Mouse (Mus musculus) adipocyte (in vitro differentiated cells): ENCODE results near the gene Ryr1.
"Not testable (repeated sequence)": the region's sequence is repeated elsewhere in the genome, so short reads cannot be mapped to it uniquely, and the experiment has no call there.

Source experiments
- DNase-seq: peaks from one replicate; pipeline ENCODE4 v3.0.0-alpha.2; 2016; ENCODE audit warnings: low spot score

The Ryr1 gene

DNA sequence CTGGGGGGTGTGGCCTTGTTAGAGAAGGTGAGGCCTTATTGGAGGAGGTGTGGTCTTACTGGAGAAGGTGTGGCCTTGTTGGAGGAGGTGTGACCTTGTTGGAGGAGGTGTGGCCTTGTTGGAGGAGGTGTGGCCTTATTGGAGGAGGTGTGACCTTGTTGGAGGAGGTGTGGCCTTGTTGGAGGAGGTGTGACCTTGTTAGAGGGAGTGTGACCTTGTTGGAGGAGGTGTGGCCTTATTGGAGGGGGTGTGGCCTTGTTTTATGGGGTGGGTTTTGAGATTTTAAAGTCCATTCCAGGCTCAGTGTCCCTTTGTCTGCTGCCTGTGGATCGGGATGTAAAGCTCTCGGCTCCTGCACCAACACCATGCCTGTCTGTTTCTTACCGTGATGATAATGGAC is 40.6 kb downstream of the Ryr1 start:
- no peak for DNase-seq

DNA sequence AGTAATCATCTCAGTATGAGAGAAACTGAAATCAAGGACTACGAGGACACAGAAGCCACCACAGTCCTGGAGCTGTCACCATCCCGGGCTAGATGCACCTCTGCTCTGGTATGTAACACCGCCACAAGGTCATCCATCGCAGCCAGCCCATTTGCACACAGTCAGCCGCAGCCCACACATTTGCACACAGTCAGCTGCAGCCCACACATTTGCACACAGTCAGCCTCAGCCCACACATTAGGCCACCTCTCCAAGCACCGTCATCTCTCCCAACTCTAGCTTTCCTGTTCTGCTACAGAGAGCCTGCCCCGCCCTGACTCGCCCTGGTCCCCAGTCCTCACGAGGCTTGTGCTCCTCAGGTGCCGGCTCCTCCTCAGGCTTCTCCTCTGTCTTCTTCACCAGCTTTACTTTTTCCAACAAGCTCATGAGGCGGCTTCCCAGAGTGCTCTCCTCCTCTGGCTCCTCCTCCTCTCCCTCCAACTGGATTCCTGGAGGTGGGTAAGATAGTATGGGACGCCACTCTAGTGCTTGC is 45.5 kb downstream of the Ryr1 start:
- DNase-seq: no peak

DNA sequence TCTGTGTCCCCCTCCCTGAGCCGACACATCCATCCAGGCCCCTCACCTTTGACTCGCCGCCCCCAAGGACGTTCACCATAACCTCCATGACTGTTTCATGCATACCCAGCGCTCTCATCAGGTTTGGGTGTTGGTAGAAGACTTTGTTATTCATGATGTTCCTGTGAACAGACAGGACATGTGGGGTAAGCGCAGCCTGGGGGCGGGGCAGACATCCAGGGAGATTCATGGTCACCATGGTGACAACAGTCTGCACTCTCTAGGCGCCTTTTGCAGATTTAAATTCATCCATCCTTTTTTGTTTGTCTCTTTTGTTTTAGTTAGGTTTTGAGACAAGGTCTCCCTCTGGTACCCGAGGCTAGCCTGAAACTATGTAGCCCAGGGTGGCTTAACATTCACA is 48.0 kb downstream of the Ryr1 start:
- DNase-seq: no peak

DNA sequence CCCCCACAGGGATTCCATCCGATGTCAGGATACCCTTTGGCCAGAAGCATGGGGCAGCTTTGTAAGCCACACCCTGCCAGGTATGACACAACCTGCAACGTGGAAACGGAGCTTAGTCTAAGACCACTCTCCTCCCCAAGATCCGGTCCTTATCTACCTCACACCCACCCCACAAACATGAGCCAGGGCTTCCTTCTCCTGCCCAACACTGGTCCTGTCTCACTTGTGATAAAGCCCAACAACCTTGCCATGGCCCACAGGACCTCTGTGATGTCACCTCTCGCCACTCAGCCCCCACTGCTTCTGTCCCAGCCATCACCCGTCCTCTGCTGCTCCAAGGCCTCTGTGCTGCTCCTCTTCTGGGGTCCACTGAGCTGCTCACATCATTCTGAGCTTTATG is 49.8 kb downstream of the Ryr1 start:
- DNase-seq: no peak

DNA sequence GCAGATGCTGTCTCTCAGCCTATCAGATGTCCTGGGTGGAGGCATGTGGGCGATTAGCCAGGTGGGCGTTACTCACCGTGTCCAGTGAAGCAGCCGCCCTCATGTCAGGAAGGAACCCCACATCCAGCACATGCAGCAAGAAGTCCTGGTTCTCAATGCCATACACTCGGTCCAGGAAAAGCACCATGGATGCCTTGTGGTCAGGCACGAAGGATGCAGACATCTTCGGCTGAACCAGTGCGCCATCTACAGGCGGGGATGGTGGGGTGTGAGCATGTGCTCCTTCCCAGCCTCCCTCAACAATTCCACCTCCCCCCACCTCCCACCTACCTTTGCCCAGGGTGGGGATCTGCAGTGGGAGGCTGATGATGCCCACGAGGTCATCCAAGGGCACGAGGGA is 52.3 kb downstream of the Ryr1 start:
- DNase-seq: no peak

DNA sequence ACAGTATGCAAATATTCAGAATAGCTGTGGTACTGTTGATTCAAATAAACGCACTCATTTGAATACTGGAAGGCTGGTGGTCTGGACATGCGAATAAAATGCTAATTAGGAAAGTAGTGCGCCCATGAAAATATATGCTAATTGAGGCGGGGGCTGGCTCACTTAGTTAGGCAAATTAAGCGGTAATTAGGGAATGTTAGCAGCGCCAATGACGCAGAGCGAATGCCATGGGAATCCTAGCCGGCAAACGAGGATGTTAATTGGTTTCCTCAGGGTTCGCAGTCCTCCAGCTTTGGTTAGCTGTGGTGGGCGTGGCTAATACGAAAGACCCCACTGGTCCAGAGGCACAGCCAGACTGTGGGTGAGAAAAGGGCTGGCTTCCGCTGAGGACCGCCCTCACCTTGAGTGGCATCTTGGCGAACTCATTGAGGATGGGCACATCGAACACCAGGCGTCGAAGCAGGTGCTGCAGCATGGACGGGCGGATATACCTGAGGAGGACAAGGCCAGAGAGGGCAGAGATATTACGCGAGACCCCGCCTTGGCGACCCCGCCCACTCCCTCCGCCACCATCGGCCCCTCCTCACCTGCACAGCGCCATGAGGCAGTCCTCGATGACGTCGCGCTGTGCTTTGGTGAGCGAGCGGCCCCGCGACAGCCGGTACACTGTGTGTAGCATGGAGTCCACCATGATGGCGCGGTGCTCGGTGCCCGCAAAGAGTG is 53.6 kb downstream of the Ryr1 start:
- no peak for DNase-seq

DNA sequence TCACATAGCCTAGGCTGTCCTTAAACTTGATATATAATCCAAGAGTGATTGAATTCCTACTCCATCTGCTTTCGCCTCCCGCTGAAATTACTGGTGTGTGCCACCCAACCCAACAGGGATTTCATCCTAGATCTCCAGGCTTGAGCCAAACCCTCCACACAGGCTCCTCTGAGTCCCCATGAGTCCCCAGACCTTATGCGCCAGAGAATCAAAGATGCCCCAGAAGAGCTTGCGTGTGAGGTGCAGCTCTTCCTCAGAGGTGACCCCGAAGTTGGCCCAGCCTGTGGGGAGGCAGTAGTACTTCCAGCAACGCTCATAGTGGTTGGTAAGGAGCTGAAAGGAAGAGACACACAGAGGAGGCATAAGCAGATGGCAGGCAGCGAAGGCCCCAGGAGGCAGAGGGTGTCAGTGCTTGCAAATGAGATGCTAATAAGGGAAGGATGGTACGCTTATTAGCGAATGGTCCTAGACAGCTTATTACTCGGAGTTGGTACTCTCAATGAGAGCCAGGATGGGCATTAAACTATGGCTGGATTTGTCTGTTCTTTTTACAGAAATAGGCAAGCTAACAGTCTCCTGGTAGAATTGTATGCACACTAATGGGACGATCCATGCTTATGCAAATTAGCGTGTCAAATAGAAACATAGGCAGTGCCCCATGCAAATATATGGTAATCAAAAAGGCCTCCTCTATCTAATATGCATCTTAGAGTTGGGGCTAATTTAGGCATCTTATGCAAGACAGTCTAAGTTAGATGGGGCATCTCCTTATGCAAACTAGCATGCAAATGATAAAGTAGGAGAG is 54.4 kb downstream of the Ryr1 start:
- DNase-seq: no peak

DNA sequence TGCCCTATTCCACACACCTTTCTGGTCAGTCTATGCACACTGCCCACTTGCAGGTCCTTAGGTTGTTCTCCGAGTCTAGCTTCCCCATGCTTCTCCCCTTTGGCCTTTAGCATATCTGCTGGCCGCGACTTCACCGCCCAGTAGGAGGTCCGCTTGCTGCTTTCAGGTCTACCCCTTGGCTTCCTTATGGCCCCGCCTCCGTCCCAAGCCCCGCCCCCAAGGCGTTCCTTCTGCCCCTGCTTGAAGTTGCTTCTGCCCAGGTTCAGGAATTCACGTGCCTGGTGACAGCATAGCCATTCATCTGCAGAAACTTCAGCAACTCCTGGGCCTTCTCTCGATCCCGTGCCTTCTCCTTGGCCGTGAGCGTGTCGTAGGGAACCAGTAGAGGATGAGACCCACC is 57.2 kb downstream of the Ryr1 start:
- no peak for DNase-seq

DNA sequence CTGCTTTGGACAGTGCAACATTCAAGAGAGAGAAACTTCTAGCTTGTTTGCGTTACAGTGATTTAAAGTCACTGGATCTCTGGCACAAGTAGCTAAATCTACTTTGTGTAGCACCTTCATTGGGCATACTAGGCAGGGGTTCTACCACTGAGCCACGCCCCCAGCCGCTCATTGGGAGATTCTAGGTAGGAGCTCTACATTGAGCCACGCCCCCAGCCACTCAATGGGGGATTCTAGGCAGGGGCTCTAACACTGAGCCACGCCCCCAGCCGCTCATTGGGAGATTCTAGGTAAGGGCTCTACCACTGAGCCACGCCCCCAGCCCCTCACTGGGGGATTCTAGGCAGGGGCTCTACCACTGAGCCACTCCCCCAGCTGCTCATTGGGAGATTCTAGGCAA is 61.5 kb downstream of the Ryr1 start:
- not testable (repeated sequence) for DNase-seq

DNA sequence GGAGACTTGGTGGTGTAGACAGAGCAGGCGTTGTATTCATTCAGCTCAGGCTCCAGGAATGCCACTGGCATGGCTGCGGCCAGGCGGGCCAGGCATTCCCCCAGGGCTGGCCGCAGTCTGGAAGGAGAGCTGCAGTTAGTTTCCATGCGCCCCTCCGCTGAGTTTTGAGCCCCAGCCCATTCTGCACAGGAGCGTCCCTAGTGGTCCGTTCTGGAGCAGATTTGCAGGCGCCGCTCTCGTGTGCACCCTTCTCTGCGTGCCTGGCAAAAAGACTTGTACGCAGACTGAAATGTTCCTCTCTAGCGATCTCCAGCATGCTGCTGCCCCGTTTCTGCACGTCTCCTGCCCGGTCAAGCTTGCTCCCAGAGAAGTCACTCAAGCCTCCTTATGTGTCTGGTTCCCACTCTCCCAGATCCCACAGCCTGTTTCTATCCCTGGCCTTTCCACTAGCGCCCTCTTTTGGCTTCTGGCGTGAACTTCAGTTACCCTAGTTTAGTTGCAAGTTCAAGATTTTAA is 63.4 kb downstream of the Ryr1 start:
- DNase-seq: no peak

DNA sequence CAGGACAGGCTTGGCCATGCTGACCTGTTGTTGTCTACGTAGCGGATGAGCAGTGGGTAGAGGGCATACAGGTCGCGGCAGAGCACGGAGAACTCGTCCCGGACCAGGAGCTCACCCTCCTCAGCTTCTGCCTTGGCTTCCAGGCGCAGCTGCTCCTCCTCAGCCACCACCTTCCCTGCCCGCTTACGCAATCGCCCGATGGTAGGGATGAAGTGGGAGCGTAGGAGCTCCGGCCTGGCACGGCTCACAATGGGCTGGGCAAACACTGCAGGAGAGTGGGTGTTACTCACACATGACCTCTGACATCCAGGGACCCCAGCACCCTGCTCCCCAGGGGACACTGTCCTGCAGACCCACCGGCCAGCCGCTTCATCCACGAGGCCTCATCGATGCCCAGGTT is 65.5 kb downstream of the Ryr1 start:
- no peak for DNase-seq

DNA sequence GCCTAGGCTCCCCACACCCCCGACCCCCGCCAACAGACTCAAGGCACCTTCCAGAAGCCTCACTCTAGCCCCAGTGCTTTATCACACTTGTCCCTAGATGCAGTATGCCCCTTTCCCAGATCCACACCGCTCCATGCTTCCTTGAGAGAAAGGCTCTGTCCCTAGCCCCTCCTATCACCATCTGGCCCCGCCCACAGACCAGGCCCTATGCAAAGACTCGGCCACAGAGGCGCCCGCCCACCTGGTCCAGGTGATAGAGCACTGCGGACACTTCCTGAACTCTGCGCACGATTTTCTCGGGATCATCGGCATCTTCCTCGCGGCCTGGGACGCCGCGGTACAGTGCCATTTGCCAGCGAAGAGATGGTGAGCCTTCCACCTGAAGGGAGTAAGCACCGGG is 72.2 kb downstream of the Ryr1 start:
- no peak for DNase-seq

DNA sequence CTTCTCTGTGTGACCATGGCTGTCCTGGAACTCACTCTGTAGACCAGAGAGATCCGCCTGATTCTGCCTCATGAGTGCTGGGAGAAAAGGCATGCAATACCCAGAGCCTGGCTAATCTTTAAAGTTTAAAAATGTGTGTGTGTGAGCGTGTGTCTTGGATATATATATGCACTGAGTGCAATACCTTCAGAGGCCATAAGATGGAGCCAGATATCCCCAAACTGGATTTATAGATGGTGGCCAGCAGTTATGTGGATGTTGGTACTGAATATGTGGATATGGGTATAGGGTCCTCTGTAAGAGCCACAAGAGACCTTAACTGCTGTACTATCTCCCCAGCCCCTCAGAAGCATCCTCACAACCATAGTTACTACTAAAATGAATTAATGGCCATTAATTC is 74.2 kb downstream of the Ryr1 start:
- no peak for DNase-seq

DNA sequence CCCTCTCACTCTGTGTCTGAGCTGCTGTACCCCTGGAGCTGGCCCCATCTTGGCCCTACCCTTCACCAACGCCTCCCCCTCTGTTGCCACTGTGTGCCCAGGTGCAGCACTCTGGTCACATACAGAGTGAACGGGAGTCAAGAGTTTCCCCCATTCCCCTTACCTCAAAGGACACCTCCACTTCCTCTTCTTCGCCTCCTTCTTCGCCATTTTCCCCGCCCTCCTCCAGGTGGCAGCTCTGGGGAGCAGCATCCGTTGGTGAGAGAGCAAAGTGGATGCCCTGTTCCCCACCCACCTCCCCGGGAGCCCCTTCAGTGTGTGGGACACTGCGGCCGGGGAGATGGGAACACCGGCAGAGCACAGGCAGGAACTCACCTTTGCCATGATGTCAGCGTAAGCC is 76.4 kb downstream of the Ryr1 start:
- DNase-seq: no peak

DNA sequence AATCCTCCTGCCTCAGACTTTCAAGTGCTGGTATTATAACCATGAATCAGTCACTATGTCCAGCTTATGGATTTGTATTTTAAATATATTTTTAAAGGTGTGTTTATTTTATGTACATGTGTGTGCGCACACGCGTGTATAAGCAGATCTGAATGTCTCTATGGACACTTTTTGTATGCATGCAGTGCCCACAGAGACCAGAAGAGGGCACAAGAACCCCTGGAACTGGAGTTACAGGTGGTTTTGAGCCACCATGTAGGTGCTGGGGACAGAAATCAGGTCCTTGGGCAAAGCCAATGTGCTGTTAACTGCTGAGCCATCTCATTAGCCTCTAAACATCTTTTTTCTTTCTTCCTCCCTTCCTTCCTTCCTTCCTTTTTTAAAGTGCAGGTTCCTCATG is 76.9 kb downstream of the Ryr1 start:
- no peak for DNase-seq

DNA sequence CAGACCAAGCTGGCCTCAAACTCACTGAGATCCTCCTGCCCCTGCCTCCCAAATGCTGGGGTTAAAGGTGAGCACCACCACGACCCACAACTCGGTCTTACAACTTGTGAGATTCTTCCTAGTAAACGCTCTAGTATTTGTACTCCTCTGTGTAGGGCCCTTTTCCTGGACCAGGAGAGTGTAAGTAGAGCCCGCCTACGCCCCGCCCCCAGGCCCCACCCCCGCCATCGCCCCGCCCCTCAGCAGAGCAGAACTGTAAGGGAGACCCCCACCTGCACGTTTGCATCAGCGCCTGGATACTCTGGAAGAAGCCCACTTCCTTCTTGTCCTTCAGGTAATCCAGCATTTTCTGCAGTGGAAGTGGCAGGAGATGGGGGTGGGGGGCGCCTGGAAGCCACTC is 78.4 kb downstream of the Ryr1 start:
- DNase-seq: no peak

DNA sequence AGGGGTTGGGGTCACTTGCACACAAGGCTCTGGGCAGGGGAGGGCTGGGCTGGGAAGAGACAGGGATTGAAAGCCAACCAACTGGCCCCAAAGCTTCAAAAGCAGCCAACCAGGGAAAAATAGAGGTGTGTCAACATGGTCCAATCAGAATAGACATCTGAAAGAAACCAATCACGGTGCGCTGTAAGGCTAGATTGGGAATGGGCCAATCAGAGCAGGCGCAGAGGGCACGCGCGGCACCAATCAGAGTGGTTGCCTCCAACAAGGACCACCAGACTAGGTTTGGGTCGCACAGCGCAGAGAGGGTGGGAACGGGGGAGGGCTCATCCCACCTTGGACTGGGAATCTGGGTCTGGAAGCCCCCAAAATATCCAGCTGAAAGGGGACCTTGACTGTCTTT is 80.7 kb downstream of the Ryr1 start:
- no peak for DNase-seq

DNA sequence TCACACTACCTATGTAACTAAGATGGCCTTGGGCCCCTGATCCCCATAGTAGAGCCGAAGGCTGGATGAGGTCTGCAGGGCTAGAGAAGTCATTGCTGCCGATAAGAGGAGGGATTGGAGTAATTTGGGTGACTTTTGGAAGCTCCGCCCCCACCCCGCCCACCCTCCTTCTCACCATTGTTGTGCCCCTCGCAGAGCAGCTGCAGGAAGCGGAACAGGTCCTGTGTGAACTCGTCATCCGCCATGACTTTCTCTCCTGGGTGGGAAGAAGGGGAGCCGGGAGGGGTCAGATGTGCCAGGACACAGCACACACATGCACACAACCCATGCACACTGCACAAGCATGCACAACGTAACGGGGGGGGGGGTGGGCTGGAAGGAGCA is 81.3 kb downstream of the Ryr1 start:
- DNase-seq: no peak

DNA sequence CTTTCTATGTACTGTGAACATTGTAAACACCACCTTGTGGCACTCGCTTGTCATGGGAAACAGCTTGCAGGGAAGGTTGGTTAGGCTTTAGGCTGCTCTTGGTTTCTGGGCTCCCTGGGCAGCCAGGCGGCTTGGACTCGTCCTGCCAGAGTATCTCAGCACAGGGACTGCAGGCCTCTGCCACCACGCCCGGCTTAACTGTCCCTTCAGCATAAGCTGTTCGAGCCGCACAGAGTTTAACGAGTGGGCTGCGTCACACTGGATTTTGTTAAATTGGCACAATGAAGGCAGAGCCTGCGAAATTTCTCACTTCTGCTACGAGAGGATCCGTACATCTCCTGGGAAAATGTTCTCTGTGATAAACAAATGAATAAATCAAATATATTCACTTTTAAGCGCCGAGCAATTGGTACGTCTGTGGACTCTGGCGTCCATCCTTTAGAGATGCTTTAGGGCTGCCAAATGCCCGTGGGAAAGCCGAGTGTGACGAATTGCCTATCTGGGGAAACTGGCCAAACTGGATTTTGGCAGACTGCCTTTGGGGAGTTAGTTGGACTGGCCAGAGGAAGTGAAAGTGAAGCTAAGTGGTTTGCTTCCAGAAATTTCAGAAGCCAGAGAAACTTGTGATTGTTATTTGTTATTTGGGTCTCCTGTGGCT is 81.8 kb downstream of the Ryr1 start:
- DNase-seq: peak; percentile 92

DNA sequence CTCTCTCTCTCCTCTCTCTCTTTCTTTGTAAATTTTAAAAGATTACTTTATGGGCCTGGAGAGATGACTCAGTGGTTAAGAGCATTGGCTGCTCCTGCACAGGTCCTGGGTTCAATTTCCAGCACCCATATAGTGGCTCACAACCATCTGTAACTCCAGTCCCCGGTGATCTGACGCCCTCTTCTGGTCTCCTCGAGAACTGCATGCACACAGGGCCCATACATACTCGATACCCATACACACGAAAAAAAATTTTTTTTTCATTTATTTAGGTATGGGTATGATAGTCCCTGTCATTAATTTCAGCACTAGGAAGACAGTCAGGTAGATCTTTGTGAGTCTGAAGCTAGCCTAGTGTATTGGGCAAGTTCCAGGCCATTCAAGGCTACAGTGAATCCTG is 83.8 kb downstream of the Ryr1 start:
- no peak for DNase-seq

DNA sequence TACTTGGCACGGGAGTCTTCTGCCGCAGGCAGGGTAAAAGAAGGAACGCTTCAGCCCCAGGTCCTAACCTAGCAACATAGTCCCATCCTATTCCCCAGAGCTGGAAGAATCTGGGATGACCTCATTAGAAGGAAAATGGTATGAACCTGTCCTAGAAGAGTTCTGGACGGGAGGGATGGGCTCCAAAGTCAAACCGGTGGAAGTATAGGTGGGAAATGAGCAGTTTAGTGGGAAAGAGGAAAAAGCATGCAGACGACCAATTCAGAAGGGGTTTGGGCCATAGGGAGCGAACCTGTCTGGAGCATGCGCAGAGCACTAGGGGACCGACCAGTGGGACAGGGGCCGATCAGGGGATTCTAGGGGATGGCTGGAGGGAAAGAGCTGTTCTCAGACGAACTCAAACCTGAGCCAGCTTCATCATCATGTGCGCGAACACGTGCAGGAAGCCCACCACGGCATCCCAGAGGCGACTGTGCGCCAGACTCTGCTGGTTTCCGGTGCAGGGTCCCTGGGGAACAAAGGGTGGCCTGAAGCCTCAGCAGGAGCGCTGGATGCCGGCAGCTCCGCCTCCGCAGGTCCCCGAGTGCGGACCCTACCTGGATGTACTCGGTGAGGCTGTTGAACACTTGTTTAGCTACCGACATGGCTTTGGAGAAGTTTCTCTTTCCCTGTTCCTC is 84.9 kb downstream of the Ryr1 start:
- DNase-seq: no peak

DNA sequence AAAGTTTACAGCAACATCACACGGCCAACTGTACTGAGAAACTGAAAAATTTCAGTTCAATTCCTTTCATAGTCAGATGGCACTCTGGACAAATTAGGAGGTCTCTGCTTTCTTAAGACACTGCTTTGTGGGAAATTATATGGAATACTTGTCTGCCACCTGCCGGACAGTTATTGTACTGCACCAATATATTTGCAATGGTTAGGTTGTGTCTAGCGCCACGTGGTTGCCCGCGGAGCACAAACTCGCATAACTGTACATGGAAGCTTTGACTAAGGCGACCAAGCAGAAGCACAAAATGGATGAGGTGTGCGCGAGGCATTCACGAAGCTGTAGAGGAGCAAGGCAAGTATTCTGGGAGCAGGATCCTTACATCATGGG is 85.4 kb downstream of the Ryr1 start:
- peak; percentile 87 for DNase-seq
